Mouse (Mus musculus) forebrain, embryonic 10.5 days (tissue): ENCODE results near the gene Wdr20. TPM values are rescaled to one million over a fixed set of nuclear protein-coding genes. Genes with fewer than 3 reads are reported as not detected.

Source experiments
- DNase-seq: peaks from one replicate; pipeline ENCODE4 v3.0.0-alpha.2; 2017; ENCODE audit warnings: low spot score; ENCODE audit errors: extremely low spot score
- H3K27ac ChIP-seq: fragments of 300-500 bp; sonication (generic); 2 replicates; pipeline ENCODE4 v1.5.1; 2016; ENCODE audit warnings: mild to moderate bottlenecking
- H3K27me3 ChIP-seq: fragments of 300-500 bp; sonication (generic); 2 replicates; pipeline ENCODE4 v1.6.1; 2016; ENCODE audit warnings: mild to moderate bottlenecking; ENCODE audit not compliant: poor library complexity, severe bottlenecking
- H3K36me3 ChIP-seq: fragments of 300-500 bp; sonication (generic); replicated peaks from 2 replicates; pipeline ENCODE4 v1.6.1; 2016; ENCODE audit warnings: mild to moderate bottlenecking, moderate library complexity
- H3K4me1 ChIP-seq: fragments of 300-500 bp; sonication (generic); 2 replicates; pipeline ENCODE4 v1.6.1; 2016
- H3K4me3 ChIP-seq: fragments of 300-500 bp; sonication (generic); 2 replicates; pipeline ENCODE4 v1.5.1; 2016; ENCODE audit warnings: mild to moderate bottlenecking, moderate library complexity
- H3K9me3 ChIP-seq: fragments of 300-500 bp; sonication (generic); 2 replicates; pipeline ENCODE4 v1.6.1; 2016; ENCODE audit warnings: mild to moderate bottlenecking, moderate library complexity
- WGBS: fragments of 180-500 bp; shearing (Covaris S2); methylation state at CpG from one replicate; pipeline ENCODE4 v1.1.7; 2016; 5-methylcytosine and 5-hydroxymethylcytosine counted together
- polyA plus RNA-seq: library from polyadenylated mRNA; unstranded; fragments of >200 nt; fragmentation: Nextera tagmentation; extraction: Ambion mirVana; gene quantifications from 2 replicates; pipeline ENCODE4 v1.2.1, GENCODE M21; 2016

Wdr20 gene
- polyA plus RNA-seq, 1 experiment from 2014 or later, result 23.5 TPM

GRCm38 (mm10) chr12:110814924-110815323, 77.2 kb downstream of the Wdr20 start:
- Histone ChIP-seq H3K9me3 (no peaks in the 10 kb centered on the region), H3K36me3 (peaks cover 52% of the 10 kb centered on the region), H3K4me1 (no peaks in the 10 kb centered on the region), H3K27me3 (no peaks in the 10 kb centered on the region), H3K4me3 (no peak overlapping the region), H3K27ac (no peak overlapping the region)
- DNase-seq, result no peak
- 79% methylated on average over 17 of the region's 17 CpGs for WGBS

- Histone ChIP-seq H3K4me3 (no peak overlapping the region), H3K36me3 (peaks cover 42% of the 10 kb centered on the region), H3K27ac (no peak overlapping the region), H3K27me3 (no peaks in the 10 kb centered on the region), H3K9me3 (no peaks in the 10 kb centered on the region), H3K4me1 (no peaks in the 10 kb centered on the region)
- 95% methylated on average over 2 of the region's 2 CpGs for WGBS
- DNase-seq, result no peak
Measured at GRCm38 (mm10) chr12:110816833-110817232, 79.1 kb downstream of the Wdr20 start.

GRCm38 (mm10) chr12:110819367-110819766, 81.6 kb downstream of the Wdr20 start:
- Histone ChIP-seq H3K9me3 (no peaks in the 10 kb centered on the region), H3K36me3 (peaks cover 20% of the 10 kb centered on the region; the same call in 1 of the 2 replicates), H3K4me1 (no peaks in the 10 kb centered on the region), H3K27me3 (no peaks in the 10 kb centered on the region), H3K4me3 (no peak overlapping the region), H3K27ac (no peak overlapping the region)
- 86% methylated on average over 8 of the region's 8 CpGs for WGBS
- DNase-seq, result no peak

GRCm38 (mm10) chr12:110821787-110822186, 84.0 kb downstream of the Wdr20 start:
- Histone ChIP-seq H3K27ac (no peak overlapping the region), H3K4me1 (no peaks in the 10 kb centered on the region), H3K9me3 (no peaks in the 10 kb centered on the region), H3K36me3 (peaks cover 20% of the 10 kb centered on the region; the same call in 1 of the 2 replicates), H3K4me3 (no peak overlapping the region), H3K27me3 (no peaks in the 10 kb centered on the region)
- DNase-seq, result no peak
- 84% methylated on average over 2 of the region's 2 CpGs for WGBS

GRCm38 (mm10) chr12:110822366-110822765, 84.6 kb downstream of the Wdr20 start:
- no peak for DNase-seq

GRCm38 (mm10) chr12:110828908-110829307, 91.2 kb downstream of the Wdr20 start:
- Histone ChIP-seq H3K27ac (no peak overlapping the region), H3K36me3 (peaks cover 4% of the 10 kb centered on the region), H3K9me3 (no peaks in the 10 kb centered on the region), H3K4me1 (no peaks in the 10 kb centered on the region), H3K27me3 (no peaks in the 10 kb centered on the region), H3K4me3 (no peak overlapping the region)
- WGBS, result 96% methylated on average over 4 of the region's 4 CpGs
- no peak for DNase-seq

More at GRCm38 (mm10) chr12:110822366-110822765, 84.6 kb downstream of the Wdr20 start:
- Histone ChIP-seq H3K27ac (no peak overlapping the region), H3K9me3 (no peaks in the 10 kb centered on the region), H3K27me3 (no peaks in the 10 kb centered on the region), H3K36me3 (peaks cover 24% of the 10 kb centered on the region), H3K4me3 (no peak overlapping the region), H3K4me1 (no peaks in the 10 kb centered on the region)
- WGBS, result 89% methylated on average over 7 of the region's 7 CpGs

- 86% methylated on average over 9 of the region's 11 CpGs for WGBS
- H3K4me3 ChIP-seq, result no peak overlapping the region
- H3K4me1 ChIP-seq, result peaks cover 4% of the 10 kb centered on the region; the same call in 1 of the 2 replicates
Measured at GRCm38 (mm10) chr12:110830293-110831024, 92.7 kb downstream of the Wdr20 start.

GRCm38 (mm10) chr12:110835182-110835581, 97.4 kb downstream of the Wdr20 start:
- DNase-seq, result no peak
- peaks cover 32% of the 10 kb centered on the region for H3K4me1 ChIP-seq
- no peak overlapping the region for H3K4me3 ChIP-seq
- H3K27me3 ChIP-seq, result peaks cover 11% of the 10 kb centered on the region; the same call in 1 of the 2 replicates
- no peaks in the 10 kb centered on the region; the same call in 1 of the 2 replicates for H3K36me3 ChIP-seq
- H3K27ac ChIP-seq, result no peak overlapping the region
- 95% methylated on average over 3 of the region's 3 CpGs for WGBS
- no peaks in the 10 kb centered on the region for H3K9me3 ChIP-seq

More at GRCm38 (mm10) chr12:110830293-110831024, 92.7 kb downstream of the Wdr20 start:
- H3K36me3 ChIP-seq, result peaks cover 4% of the 10 kb centered on the region
- H3K27me3 ChIP-seq, result no peaks in the 10 kb centered on the region
- no peak overlapping the region for H3K27ac ChIP-seq
- no peak for DNase-seq
- H3K9me3 ChIP-seq, result no peaks in the 10 kb centered on the region

- peak overlapping the region; percentile 32; the same call in 1 of the 2 replicates for H3K4me3 ChIP-seq
- 52% methylated on average over 6 of the region's 6 CpGs for WGBS
- no peaks in the 10 kb centered on the region for H3K9me3 ChIP-seq
- peaks cover 11% of the 10 kb centered on the region; the same call in 1 of the 2 replicates for H3K27me3 ChIP-seq
- no peak for DNase-seq
- H3K36me3 ChIP-seq, result no peaks in the 10 kb centered on the region; the same call in 1 of the 2 replicates
- H3K27ac ChIP-seq, result peak overlapping the region; percentile 86
- peaks cover 40% of the 10 kb centered on the region for H3K4me1 ChIP-seq
Measured at GRCm38 (mm10) chr12:110836729-110837128, 99.0 kb downstream of the Wdr20 start.

- no peak for DNase-seq
- 32% methylated on average over 5 of the region's 5 CpGs for WGBS
Measured at GRCm38 (mm10) chr12:110837192-110837841, 99.6 kb downstream of the Wdr20 start.

GRCm38 (mm10) chr12:110837850-110838249, 100.1 kb downstream of the Wdr20 start:
- no peak overlapping the region for H3K4me3 ChIP-seq
- peaks cover 40% of the 10 kb centered on the region for H3K4me1 ChIP-seq
- WGBS, result 86% methylated on average over 8 of the region's 8 CpGs
- peaks cover 11% of the 10 kb centered on the region; the same call in 1 of the 2 replicates for H3K27me3 ChIP-seq
- peak overlapping the region; percentile 86; the same call in 1 of the 2 replicates for H3K27ac ChIP-seq
- no peak for DNase-seq
- no peaks in the 10 kb centered on the region for H3K9me3 ChIP-seq
- no peaks in the 10 kb centered on the region for H3K36me3 ChIP-seq

More at GRCm38 (mm10) chr12:110837192-110837841, 99.6 kb downstream of the Wdr20 start:
- Histone ChIP-seq H3K27ac (peak overlapping the region; percentile 86), H3K9me3 (no peaks in the 10 kb centered on the region), H3K36me3 (no peaks in the 10 kb centered on the region), H3K4me1 (peaks cover 40% of the 10 kb centered on the region), H3K27me3 (peaks cover 11% of the 10 kb centered on the region; the same call in 1 of the 2 replicates), H3K4me3 (peak overlapping the region; percentile 32; the same call in 1 of the 2 replicates)

GRCm38 (mm10) chr12:110840348-110841198, 102.8 kb downstream of the Wdr20 start, which contains the start of gene Mok:
Gene Mok (minus strand): TSS chr12:110840939.
- H3K27ac ChIP-seq, result peak within 1 kb of the TSS; percentile 80
- peaks cover 31% of the 10 kb centered on the region for H3K27me3 ChIP-seq
- peaks cover 55% of the 10 kb centered on the region for H3K4me1 ChIP-seq
- H3K36me3 ChIP-seq, result no peaks in the 10 kb centered on the region
- WGBS, result under 1% methylated on average over 71 of the region's 71 CpGs
- H3K4me3 ChIP-seq, result peak within 1 kb of the TSS; percentile 74
- H3K9me3 ChIP-seq, result no peaks in the 10 kb centered on the region
- peak; percentile 97 for DNase-seq
